Mouse (Mus musculus) thymus, postnatal 0 days (tissue): ENCODE measurements around the gene Pelp1. TPM values are rescaled to one million over a fixed set of nuclear protein-coding genes. Genes with fewer than 3 reads are reported as not detected.

Experiments
- microRNA-seq: library from miRNA; unstranded; fragments of <30 nt; microRNA quantifications from one replicate; pipeline ENCODE4, GENCODE M21; 2016; ENCODE audit warnings: borderline number of aligned reads
- polyA plus RNA-seq: library from polyadenylated mRNA; unstranded; fragments of >200 nt; fragmentation: Nextera tagmentation; extraction: Ambion mirVana; gene quantifications from 2 replicates; pipeline ENCODE4 v1.2.1, GENCODE M21; 2015

The Pelp1 gene
- polyA plus RNA-seq, 1 experiment from 2014 or later = 17.0 TPM

Small RNA genes within 50 kb of the gene (microRNA-seq; reads per million reads assigned to microRNA genes)
- not detected for gene Mir7115

Other genes starting within 250 kb of the Pelp1 start
- gene Slc16a11, start 197.3 kb downstream of the Pelp1 start, polyA plus RNA-seq = 1.2 and 1.9 TPM in 2 replicates
- gene Slc16a13, start 189.0 kb downstream of the Pelp1 start, polyA plus RNA-seq = 2.3 and 2.4 TPM in 2 replicates
- gene Bcl6b, start 180.2 kb downstream of the Pelp1 start, polyA plus RNA-seq = 1.9 and 2.2 TPM in 2 replicates
- gene 0610010K14Rik, start 172.1 kb downstream of the Pelp1 start, polyA plus RNA-seq = 174 and 191 TPM in 2 replicates
- 13.0 and 13.9 TPM in 2 replicates for gene Gm21988, start 170.2 kb downstream of the Pelp1 start, polyA plus RNA-seq
- gene Rnasek, start 170.2 kb downstream of the Pelp1 start, polyA plus RNA-seq = 355 and 365 TPM in 2 replicates
- 0.54 and 0.61 TPM in 2 replicates for gene Alox12, start 154.7 kb downstream of the Pelp1 start, polyA plus RNA-seq
- gene Alox12e, start 87.4 kb downstream of the Pelp1 start, polyA plus RNA-seq = 30.8 and 37.8 TPM in 2 replicates
- gene Alox15, start 58.0 kb downstream of the Pelp1 start, polyA plus RNA-seq = 5.2 and 5.9 TPM in 2 replicates
- gene Arrb2, start 22.6 kb upstream of the Pelp1 start, polyA plus RNA-seq = 38.8 and 38.9 TPM in 2 replicates
- gene Med11, start 41.9 kb upstream of the Pelp1 start, polyA plus RNA-seq = 47.5 and 47.6 TPM in 2 replicates
- gene Zmynd15, start 49.4 kb upstream of the Pelp1 start, polyA plus RNA-seq = 4.8 and 5.1 TPM in 2 replicates
- gene Cxcl16, start 50.0 kb upstream of the Pelp1 start, polyA plus RNA-seq = 34.2 and 35.1 TPM in 2 replicates
- 8.9 and 9.3 TPM in 2 replicates for gene Tm4sf5, start 95.2 kb upstream of the Pelp1 start, polyA plus RNA-seq
- gene Vmo1, start 104.6 kb upstream of the Pelp1 start, polyA plus RNA-seq = 11.6 and 13.7 TPM in 2 replicates
- 0.31 TPM in 1 of 2 replicates, not detected in the other for gene Gltpd2, start 109.2 kb upstream of the Pelp1 start, polyA plus RNA-seq
- gene Psmb6, start 115.3 kb upstream of the Pelp1 start, polyA plus RNA-seq = 741 and 749 TPM in 2 replicates
- not detected in 2 replicates for gene Gm40193, start 122.9 kb upstream of the Pelp1 start, polyA plus RNA-seq
- 2.0 and 2.7 TPM in 2 replicates for gene Pld2, start 130.0 kb upstream of the Pelp1 start, polyA plus RNA-seq
- 6.3 and 6.6 TPM in 2 replicates for gene Mink1, start 152.8 kb upstream of the Pelp1 start, polyA plus RNA-seq
- gene 4930544D05Rik, start 205.8 kb upstream of the Pelp1 start, polyA plus RNA-seq = not detected in 2 replicates
- gene Chrne, start 209.2 kb upstream of the Pelp1 start, polyA plus RNA-seq = 0.39 and 1.1 TPM in 2 replicates
- 0.06 and 0.13 TPM in 2 replicates for gene Gp1ba, start 229.1 kb upstream of the Pelp1 start, polyA plus RNA-seq
- gene Rnf167, start 237.2 kb upstream of the Pelp1 start, polyA plus RNA-seq = 214 and 226 TPM in 2 replicates
- gene Slc25a11, start 237.4 kb upstream of the Pelp1 start, polyA plus RNA-seq = 137 and 139 TPM in 2 replicates
- gene Pfn1, start 244.6 kb upstream of the Pelp1 start, polyA plus RNA-seq = 2,783 and 3,382 TPM in 2 replicates
- 13.1 and 14.7 TPM in 2 replicates for gene Eno3, start 247.2 kb upstream of the Pelp1 start, polyA plus RNA-seq